ENCODE assay signal across 9 mouse cellular contexts in the genomic region with DNA sequence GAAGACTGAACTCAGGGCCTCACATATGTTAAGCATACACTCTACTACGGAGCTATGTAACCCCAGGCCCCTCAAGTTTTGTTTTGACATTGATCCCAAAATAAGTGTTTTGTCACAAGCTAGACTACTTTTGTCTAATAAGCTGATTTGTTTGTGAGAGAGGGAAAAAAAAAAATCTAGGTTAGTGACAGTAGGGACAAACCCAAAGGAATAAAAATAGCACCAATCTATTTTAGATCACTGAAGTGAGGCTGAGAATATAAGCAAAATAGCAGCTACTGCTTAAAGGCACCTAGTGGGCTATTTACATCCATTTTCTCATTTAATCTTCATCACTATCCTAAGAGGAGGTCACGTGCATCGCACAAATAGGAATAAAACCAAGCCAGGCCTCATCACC. TPM values are rescaled to one million over a fixed set of nuclear protein-coding genes. Genes with fewer than 3 reads are reported as not detected.
A peak's percentile ranks its signal among the peaks of the same experiment; 100 is the strongest.
DNase-seq lines count a peak whose midpoint lies in the region; ATAC-seq and TF ChIP-seq lines count a peak whose summit lies in the region.
"Had no signal": no experiment of that assay in that cellular context is flagged by ENCODE, and none has a peak within 500 bp of the region (broad histone marks: within the 10 kb centered on the region; RNA-seq: fewer than 3 reads in every experiment).

No protein-coding gene starts in this region.

- no peak for TF ChIP-seq CTCF in cerebellum, adult 2 months (IDR thresholded peaks at IDR 0.05; ENCODE audit: borderline replicate concordance, insufficient read depth, low read depth, low read length)

- H3K4me1 ChIP-seq in cerebellum, adult 2 months (ENCODE audit: control insufficient read depth, insufficient read depth, low read length) = peaks cover 5% of the 10 kb centered on the region; the same call in 1 of the 2 replicates
- H3K4me1 ChIP-seq in megakaryocyte, embryonic 14.5 days = peaks cover 61% of the 10 kb centered on the region
- H3K4me1 ChIP-seq in limb, embryonic 14.5 days (ENCODE audit: control insufficient read depth, insufficient read depth, low read length) = no peaks in the 10 kb centered on the region; the same call in 1 of the 2 replicates
- peaks cover 7% of the 10 kb centered on the region for H3K4me1 ChIP-seq in stomach, embryonic 15.5 days

- no peak for DNase-seq in cerebellum, adult 2 months
- DNase-seq in cerebellum, adult 11-12 months = no peak
- DNase-seq in limb, embryonic 14.5 days (ENCODE audit: low spot score) = no peak
- DNase-seq in urinary bladder, adult 18-20 months (ENCODE audit: low spot score in 2 of 2) = no peak
- DNase-seq in right cerebral cortex, postnatal 4 days = no peak
- DNase-seq: gastrocnemius, postnatal 25 days had no signal

- peaks cover 35% of the 10 kb centered on the region for H3K36me3 ChIP-seq in megakaryocyte, embryonic 14.5 days (replicated peaks; ENCODE audit: low read length)
- peaks cover 17% of the 10 kb centered on the region for H3K36me3 ChIP-seq in limb, embryonic 14.5 days (ENCODE audit: control insufficient read depth, insufficient read depth, low read length)
- H3K36me3 ChIP-seq in stomach, embryonic 15.5 days = peaks cover 5% of the 10 kb centered on the region

- H3K9me3 ChIP-seq in megakaryocyte, embryonic 14.5 days = no peaks in the 10 kb centered on the region
- no peaks in the 10 kb centered on the region for H3K9me3 ChIP-seq in limb, embryonic 14.5 days (ENCODE audit: control insufficient read depth, low read length)
- H3K9me3 ChIP-seq in stomach, embryonic 15.5 days = no peaks in the 10 kb centered on the region

- no peaks in the 10 kb centered on the region for H3K27me3 ChIP-seq in cerebellum, adult 2 months (ENCODE audit: control insufficient read depth, insufficient read depth, low read length)
- peaks cover 17% of the 10 kb centered on the region for H3K27me3 ChIP-seq in megakaryocyte, embryonic 14.5 days (replicated peaks)
- no peaks in the 10 kb centered on the region for H3K27me3 ChIP-seq in limb, embryonic 14.5 days (ENCODE audit: control insufficient read depth, insufficient read depth, low read length)
- no peaks in the 10 kb centered on the region for H3K27me3 ChIP-seq in stomach, embryonic 15.5 days (replicated peaks)

- H3K27ac ChIP-seq in cerebellum, adult 2 months (ENCODE audit: insufficient read depth, low read length) = no peak overlapping the region
- no peak overlapping the region for H3K27ac ChIP-seq in limb, embryonic 14.5 days (replicated peaks; ENCODE audit: low read depth, low read length)
- no peak overlapping the region for H3K27ac ChIP-seq in stomach, embryonic 15.5 days

- peak overlapping the region; percentile 94 for H3K4me2 ChIP-seq in limb, embryonic 14.5 days (replicated peaks; ENCODE audit: low read depth, low read length, severe bottlenecking)
- peak overlapping the region; percentile 88 for H3K4me2 ChIP-seq in stomach, embryonic 15.5 days

- 67% methylated on average over 3 of the region's 3 CpGs for WGBS in cerebellum, adult 2 months
- 82% methylated on average over 3 of the region's 3 CpGs for WGBS in limb, embryonic 14.5 days
- WGBS in stomach, embryonic 15.5 days = 90% methylated on average over 3 of the region's 3 CpGs

- no peak for TF ChIP-seq POLR2A in cerebellum, adult 2 months (IDR thresholded peaks at IDR 0.05; ENCODE audit: borderline replicate concordance, insufficient read depth, low read length)
- TF ChIP-seq POLR2A in limb, embryonic 14.5 days (IDR thresholded peaks at IDR 0.05; ENCODE audit: borderline replicate concordance, extremely low read depth, insufficient read depth, insufficient read length) = no peak

- ATAC-seq in megakaryocyte, adult 5-6 weeks (ENCODE audit: poor library complexity, severe bottlenecking) = no peak
- no peak for ATAC-seq in limb, embryonic 14.5 days (ENCODE audit: low FRiP score, low read depth)
- no peak for ATAC-seq in stomach, embryonic 15.5 days (ENCODE audit: insufficient read depth, low FRiP score, low read depth)

- H3K9ac ChIP-seq in limb, embryonic 14.5 days (ENCODE audit: low read depth, low read length, severe bottlenecking) = no peak overlapping the region
- H3K9ac ChIP-seq in stomach, embryonic 15.5 days = peak overlapping the region; percentile 69; the same call in 1 of the 2 replicates

- H3K4me3 ChIP-seq in cerebellum, adult 2 months (replicated peaks; ENCODE audit: insufficient read depth, low read depth, low read length) = peak overlapping the region; percentile 97
- peak overlapping the region; percentile 99 for H3K4me3 ChIP-seq in megakaryocyte, embryonic 14.5 days (replicated peaks)
- peak overlapping the region; percentile 78; the same call in 1 of the 2 replicates for H3K4me3 ChIP-seq in limb, embryonic 14.5 days (replicated peaks; ENCODE audit: low read length)
- peak overlapping the region; percentile 86; the same call in 1 of the 2 replicates for H3K4me3 ChIP-seq in stomach, embryonic 15.5 days (replicated peaks)

RNA-seq across cellular contexts. Expression of a gene that starts 1.4 kb away (rescaled TPM):
- polyA plus RNA-seq in cerebellum, adult 2 months (2012; rRNA removed) = 44.8 and 46.2 TPM in 2 replicates
- 14.4 and 15.8 TPM in 2 replicates for polyA plus RNA-seq in megakaryocyte, embryonic 14.5 days (2012; ENCODE audit: insufficient read depth, low replicate concordance)
- total RNA-seq in megakaryocyte, adult 5-6 weeks (2015) = 31.2 and 31.9 TPM in 2 replicates
- total RNA-seq in megakaryocyte, adult 5-6 weeks (2017) = 31.9 and 33.2 TPM in 2 replicates
- polyA plus RNA-seq in limb, embryonic 14.5 days (2012; rRNA removed) = 55.9 and 62.8 TPM in 2 replicates
- 50.1 and 54.1 TPM in 2 replicates for polyA plus RNA-seq in limb, embryonic 14.5 days (2014; fragmentation: Nextera tagmentation; extraction: Ambion mirVana)
- polyA plus RNA-seq in stomach, embryonic 15.5 days (2015; fragmentation: Nextera tagmentation; extraction: Ambion mirVana) = 47.0 and 51.6 TPM in 2 replicates

RNA-seq across cellular contexts. Expression of a gene that starts 22.2 kb away (rescaled TPM):
- 1,171 and 1,228 TPM in 2 replicates for polyA plus RNA-seq in cerebellum, adult 2 months (2012; rRNA removed)
- 446 and 491 TPM in 2 replicates for polyA plus RNA-seq in megakaryocyte, embryonic 14.5 days (2012; ENCODE audit: insufficient read depth, low replicate concordance)
- total RNA-seq in megakaryocyte, adult 5-6 weeks (2015) = 493 and 496 TPM in 2 replicates
- total RNA-seq in megakaryocyte, adult 5-6 weeks (2017) = 661 and 699 TPM in 2 replicates
- polyA plus RNA-seq in limb, embryonic 14.5 days (2012; rRNA removed) = 478 and 552 TPM in 2 replicates
- 850 and 909 TPM in 2 replicates for polyA plus RNA-seq in limb, embryonic 14.5 days (2014; fragmentation: Nextera tagmentation; extraction: Ambion mirVana)
- 988 and 1,377 TPM in 2 replicates for polyA plus RNA-seq in stomach, embryonic 15.5 days (2015; fragmentation: Nextera tagmentation; extraction: Ambion mirVana)

RNA-seq across cellular contexts. Expression of a gene that starts 27.6 kb away (rescaled TPM):
- 8.7 and 9.2 TPM in 2 replicates for polyA plus RNA-seq in cerebellum, adult 2 months (2012; rRNA removed)
- polyA plus RNA-seq in megakaryocyte, embryonic 14.5 days (2012; ENCODE audit: insufficient read depth, low replicate concordance) = 206 and 356 TPM in 2 replicates
- 0.45 TPM in 1 of 2 replicates, not detected in the other for total RNA-seq in megakaryocyte, adult 5-6 weeks (2015)
- 0.08 and 1.9 TPM in 2 replicates for total RNA-seq in megakaryocyte, adult 5-6 weeks (2017)
- 69.4 and 80.9 TPM in 2 replicates for polyA plus RNA-seq in limb, embryonic 14.5 days (2012; rRNA removed)
- 9.8 and 10.2 TPM in 2 replicates for polyA plus RNA-seq in limb, embryonic 14.5 days (2014; fragmentation: Nextera tagmentation; extraction: Ambion mirVana)
- polyA plus RNA-seq in stomach, embryonic 15.5 days (2015; fragmentation: Nextera tagmentation; extraction: Ambion mirVana) = 13.4 and 15.0 TPM in 2 replicates

RNA-seq across cellular contexts. Expression of a gene that starts 33.5 kb away (rescaled TPM):
- polyA plus RNA-seq in cerebellum, adult 2 months (2012; rRNA removed) = 234 and 248 TPM in 2 replicates
- polyA plus RNA-seq in megakaryocyte, embryonic 14.5 days (2012; ENCODE audit: insufficient read depth, low replicate concordance) = 111 and 112 TPM in 2 replicates
- total RNA-seq in megakaryocyte, adult 5-6 weeks (2015) = 33.6 and 40.7 TPM in 2 replicates
- total RNA-seq in megakaryocyte, adult 5-6 weeks (2017) = 76.2 and 81.8 TPM in 2 replicates
- 157 and 181 TPM in 2 replicates for polyA plus RNA-seq in limb, embryonic 14.5 days (2012; rRNA removed)
- polyA plus RNA-seq in limb, embryonic 14.5 days (2014; fragmentation: Nextera tagmentation; extraction: Ambion mirVana) = 203 and 212 TPM in 2 replicates
- 163 and 169 TPM in 2 replicates for polyA plus RNA-seq in stomach, embryonic 15.5 days (2015; fragmentation: Nextera tagmentation; extraction: Ambion mirVana)
